Mouse (Mus musculus) megakaryocyte, embryonic 14.5 days (primary cell): ENCODE results near the gene Ranbp17. TPM values are rescaled to one million over a fixed set of nuclear protein-coding genes. Genes with fewer than 3 reads are reported as not detected.
"Not testable (repeated sequence)": the region's sequence is repeated elsewhere in the genome, so short reads cannot be mapped to it uniquely, and the experiment has no call there.

Experiments used
- H3K27me3 ChIP-seq: replicated peaks from 2 replicates; pipeline ENCODE3; 2012; ENCODE audit warnings: inconsistent platforms
- H3K36me3 ChIP-seq: replicated peaks from 2 replicates; pipeline ENCODE3; 2012; ENCODE audit warnings: low read length, inconsistent platforms, mixed read lengths
- H3K4me1 ChIP-seq: 2 replicates; pipeline ENCODE4 v1.6.1; 2012; ENCODE audit warnings: inconsistent platforms
- H3K4me3 ChIP-seq: replicated peaks from 2 replicates; pipeline ENCODE3; 2012; ENCODE audit warnings: moderate library complexity, mild to moderate bottlenecking, inconsistent platforms
- H3K9me3 ChIP-seq: 2 replicates; pipeline ENCODE4 v1.6.1; 2012; ENCODE audit warnings: inconsistent platforms
- FLI1 ChIP-seq: IDR thresholded peaks from 2 replicates; pipeline ENCODE4 v1.6.1; 2012; ENCODE audit warnings: low read length, inconsistent platforms, mixed read lengths
- GATA1 ChIP-seq: IDR thresholded peaks from 3 replicates; pipeline ENCODE4 v1.6.1; 2012; ENCODE audit warnings: mixed read lengths, low read length, inconsistent platforms, borderline replicate concordance
- polyA plus RNA-seq: library from polyadenylated mRNA; stranded (reverse); fragments of >175 nt; gene quantifications from 2 replicates; pipeline ENCODE4 v1.2.3, GENCODE M21; 2012; ENCODE audit warnings: low replicate concordance; ENCODE audit not compliant: insufficient read depth

Gene Ranbp17
- polyA plus RNA-seq, 1 experiment: 0.16 TPM

- no peaks in the 10 kb centered on the region for H3K36me3 ChIP-seq
- TF ChIP-seq FLI1 (no peak), GATA1 (no peak)
- no peak overlapping the region for H3K4me3 ChIP-seq
- H3K4me1 ChIP-seq: no peaks in the 10 kb centered on the region
- H3K27me3 ChIP-seq: no peaks in the 10 kb centered on the region
- H3K9me3 ChIP-seq: no peaks in the 10 kb centered on the region
Measured at GRCm38 (mm10) chr11:33529576-33529975, 16.0 kb upstream of the Ranbp17 start.

- Histone ChIP-seq H3K36me3 (no peaks in the 10 kb centered on the region), H3K9me3 (no peaks in the 10 kb centered on the region), H3K27me3 (peaks cover 26% of the 10 kb centered on the region), H3K4me1 (peaks cover 14% of the 10 kb centered on the region), H3K4me3 (peak overlapping the region; percentile 93)
- no peak for TF ChIP-seq FLI1
Measured at GRCm38 (mm10) chr11:33512854-33513375, 631 bp downstream of the Ranbp17 start.

GRCm38 (mm10) chr11:33509401-33509800, 4.1 kb downstream of the Ranbp17 start:
- TF ChIP-seq GATA1 (no peak), FLI1 (no peak)
- Histone ChIP-seq H3K4me1 (peaks cover 14% of the 10 kb centered on the region), H3K4me3 (no peak overlapping the region), H3K9me3 (no peaks in the 10 kb centered on the region), H3K36me3 (no peaks in the 10 kb centered on the region), H3K27me3 (peaks cover 26% of the 10 kb centered on the region)

- Histone ChIP-seq H3K4me3 (no peak overlapping the region), H3K9me3 (no peaks in the 10 kb centered on the region), H3K4me1 (no peaks in the 10 kb centered on the region), H3K27me3 (no peaks in the 10 kb centered on the region), H3K36me3 (no peaks in the 10 kb centered on the region)
- TF ChIP-seq GATA1 (no peak), FLI1 (no peak)
Measured at GRCm38 (mm10) chr11:33485746-33486145, 27.8 kb downstream of the Ranbp17 start.

- no peak for TF ChIP-seq FLI1
- TF ChIP-seq GATA1: no peak
- H3K4me1 ChIP-seq: no peaks in the 10 kb centered on the region
- no peak overlapping the region for H3K4me3 ChIP-seq
- H3K9me3 ChIP-seq: no peaks in the 10 kb centered on the region
- no peaks in the 10 kb centered on the region for H3K27me3 ChIP-seq
- H3K36me3 ChIP-seq: no peaks in the 10 kb centered on the region
Measured at GRCm38 (mm10) chr11:33480410-33480809, 33.1 kb downstream of the Ranbp17 start.

GRCm38 (mm10) chr11:33479209-33479608, 34.3 kb downstream of the Ranbp17 start:
- no peak for TF ChIP-seq GATA1
- TF ChIP-seq FLI1: no peak
- no peak overlapping the region for H3K4me3 ChIP-seq
- H3K4me1 ChIP-seq: no peaks in the 10 kb centered on the region
- H3K9me3 ChIP-seq: no peaks in the 10 kb centered on the region
- no peaks in the 10 kb centered on the region for H3K36me3 ChIP-seq
- no peaks in the 10 kb centered on the region for H3K27me3 ChIP-seq

- no peaks in the 10 kb centered on the region for H3K27me3 ChIP-seq
- H3K36me3 ChIP-seq: no peaks in the 10 kb centered on the region
- H3K4me1 ChIP-seq: no peaks in the 10 kb centered on the region
- H3K9me3 ChIP-seq: no peaks in the 10 kb centered on the region
- no peak for TF ChIP-seq GATA1
- TF ChIP-seq FLI1: no peak
- H3K4me3 ChIP-seq: no peak overlapping the region
Measured at GRCm38 (mm10) chr11:33476634-33477033, 36.9 kb downstream of the Ranbp17 start.

GRCm38 (mm10) chr11:33461172-33461571, 52.4 kb downstream of the Ranbp17 start:
- no peaks in the 10 kb centered on the region for H3K9me3 ChIP-seq

GRCm38 (mm10) chr11:33454069-33454468, 59.5 kb downstream of the Ranbp17 start:
- Histone ChIP-seq H3K27me3 (no peaks in the 10 kb centered on the region), H3K4me3 (no peak overlapping the region), H3K4me1 (no peaks in the 10 kb centered on the region), H3K36me3 (no peaks in the 10 kb centered on the region), H3K9me3 (no peaks in the 10 kb centered on the region)
- TF ChIP-seq FLI1: no peak
- no peak for TF ChIP-seq GATA1

More at GRCm38 (mm10) chr11:33461172-33461571, 52.4 kb downstream of the Ranbp17 start:
- H3K27me3 ChIP-seq: no peaks in the 10 kb centered on the region
- TF ChIP-seq FLI1 (no peak), GATA1 (no peak)
- no peaks in the 10 kb centered on the region for H3K36me3 ChIP-seq
- peaks cover 3% of the 10 kb centered on the region; the same call in 1 of the 2 replicates for H3K4me1 ChIP-seq
- H3K4me3 ChIP-seq: no peak overlapping the region

GRCm38 (mm10) chr11:33433813-33434212, 79.7 kb downstream of the Ranbp17 start:
- Histone ChIP-seq H3K4me1 (no peaks in the 10 kb centered on the region), H3K36me3 (no peaks in the 10 kb centered on the region), H3K4me3 (no peak overlapping the region), H3K27me3 (no peaks in the 10 kb centered on the region), H3K9me3 (no peaks in the 10 kb centered on the region)
- no peak for TF ChIP-seq GATA1
- no peak for TF ChIP-seq FLI1

GRCm38 (mm10) chr11:33428238-33428637, 85.3 kb downstream of the Ranbp17 start:
- H3K27me3 ChIP-seq, H3K4me3 ChIP-seq, H3K36me3 ChIP-seq, H3K4me1 ChIP-seq, H3K9me3 ChIP-seq: not testable (repeated sequence)

- H3K9me3 ChIP-seq, H3K4me3 ChIP-seq, H3K36me3 ChIP-seq, H3K27me3 ChIP-seq, H3K4me1 ChIP-seq: not testable (repeated sequence)
Measured at GRCm38 (mm10) chr11:33427789-33428188, 85.8 kb downstream of the Ranbp17 start.
